Mouse (Mus musculus): ENCODE measurements around the gene Ints1.

DNA sequence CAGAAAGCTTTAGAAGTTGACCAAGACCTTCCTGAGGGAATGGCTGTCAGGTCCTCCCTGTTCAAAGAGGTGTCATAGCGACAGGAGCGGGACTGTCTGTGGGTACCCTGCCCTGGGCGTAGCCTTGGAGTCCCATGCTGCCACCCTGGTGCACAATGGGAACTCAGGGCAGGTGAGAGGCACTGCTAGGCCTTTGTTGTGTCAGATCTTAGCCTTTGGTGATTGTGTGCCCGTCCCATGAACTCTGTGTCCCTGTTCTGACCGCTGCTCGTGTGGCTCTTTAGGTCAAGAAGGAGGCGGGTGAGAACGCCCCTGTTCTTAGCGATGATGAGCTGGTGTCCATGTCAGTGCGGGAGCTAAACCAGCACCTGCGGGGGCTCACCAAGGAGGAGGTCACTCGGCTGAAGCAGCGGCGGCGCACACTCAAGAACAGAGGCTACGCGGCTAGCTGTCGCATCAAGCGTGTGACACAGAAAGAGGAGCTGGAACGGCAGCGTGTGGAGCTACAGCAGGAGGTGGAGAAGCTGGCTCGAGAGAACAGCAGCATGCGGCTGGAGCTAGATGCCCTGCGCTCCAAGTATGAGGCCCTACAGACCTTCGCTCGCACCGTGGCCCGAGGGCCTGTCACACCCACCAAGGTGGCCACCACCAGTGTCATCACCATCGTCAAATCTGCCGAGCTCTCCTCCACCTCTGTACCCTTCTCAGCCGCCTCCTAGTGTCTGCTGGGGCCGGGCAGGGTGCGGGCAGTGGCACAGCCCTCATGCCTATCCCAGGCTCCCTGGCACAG is 24.5 kb upstream of the Ints1 start:
- no peak for TF ChIP-seq CHD2 (IDR thresholded peaks at IDR 0.05; ENCODE audit: low read length)
- no peak for TF ChIP-seq POLR2A (IDR thresholded peaks at IDR 0.05; ENCODE audit: control insufficient read depth in 1 of 2, insufficient read depth in 1 of 2, low read depth in 1 of 2, low read length in 2 of 2, poor library complexity in 1 of 2)
- no peak for TF ChIP-seq MAFK (IDR thresholded peaks at IDR 0.05; ENCODE audit: borderline replicate concordance, low read depth, low read length)
- no peak for TF ChIP-seq CTCF (IDR thresholded peaks at IDR 0.05 in 2 of 3, conservative IDR thresholded peaks at IDR 0.05 in 1 of 3; ENCODE audit: control insufficient read depth in 1 of 3, insufficient read depth in 1 of 3, low read depth in 2 of 3, low read length in 3 of 3, poor library complexity in 1 of 3, severe bottlenecking in 1 of 3)
- TF ChIP-seq MAX (IDR thresholded peaks at IDR 0.05; ENCODE audit: low read length): no peak

Data from MEL (cell line).